Comparison of ENCODE assay signal across 26 mouse cellular contexts in genomic region chr2:72143413-72143812, GRCm38 (mm10).
A peak's percentile ranks its signal among the peaks of the same experiment; 100 is the strongest.
DNase-seq lines count a peak whose midpoint lies in the region; ATAC-seq and TF ChIP-seq lines count a peak whose summit lies in the region.
"Had no signal": no experiment of that assay in that cellular context is flagged by ENCODE, and none has a peak within 500 bp of the region (broad histone marks: within the 10 kb centered on the region; RNA-seq: fewer than 3 reads in every experiment).

No protein-coding gene starts in this region.

- no peak for ATAC-seq in limb, embryonic 13.5 days (ENCODE audit: low FRiP score, low read depth)
- no peak for ATAC-seq in forebrain, embryonic 14.5 days
- ATAC-seq: activated CD4-positive, CD25-positive, alpha-beta regulatory T cell, adult 4 months; CD4-positive, CD25-positive, alpha-beta regulatory T cell, adult 4 months; forebrain, embryonic 15.5 days; Patski had no signal

- 0 out of 2 replicates have a peak overlapping the region, but pooled peaks have one; percentile 22 for H3K27ac ChIP-seq in limb, embryonic 13.5 days
- H3K27ac ChIP-seq in limb, embryonic 10.5 days: no peak overlapping the region
- peak overlapping the region; percentile 37; the same call in 1 of the 2 replicates for H3K27ac ChIP-seq in spleen, adult 2 months (ENCODE audit: insufficient read depth, low read length)
- no peak overlapping the region for H3K27ac ChIP-seq in forebrain, embryonic 14.5 days (ENCODE audit: low read depth, low read length)
- H3K27ac ChIP-seq: embryonic facial prominence, embryonic 10.5 days; embryonic facial prominence, embryonic 12.5 days; forebrain, embryonic 10.5 days; forebrain, embryonic 12.5 days; forebrain, embryonic 15.5 days had no signal

- H3K4me2 ChIP-seq in limb, embryonic 13.5 days (replicated peaks): no peak overlapping the region
- H3K4me2 ChIP-seq in forebrain, embryonic 14.5 days (ENCODE audit: low read length): no peak overlapping the region
- H3K4me2 ChIP-seq: embryonic facial prominence, embryonic 12.5 days; forebrain, embryonic 12.5 days; forebrain, embryonic 15.5 days had no signal

- DNase-seq in heart, adult 11 months: peak; percentile 23
- no peak for DNase-seq in heart, adult 18-20 months
- no peak for DNase-seq in limb, embryonic 10.5 days (ENCODE audit: low spot score)
- no peak for DNase-seq in spleen, adult 2 months (ENCODE audit: low read depth in 1 of 2, low spot score in 2 of 2)
- DNase-seq in spleen, adult 12 weeks (ENCODE audit: low spot score): no peak
- DNase-seq in forebrain, embryonic 14.5 days (ENCODE audit: low spot score): no peak
- DNase-seq: adrenal gland, adult 8-10 months; adrenal gland, postnatal 14 days; adrenal gland, postnatal 36 days; B cell, adult 2 months; cerebellum, adult 11-12 months; cerebellum, adult 2 months; cerebellum, adult 9-10 months; cerebellum, postnatal 10 days; cerebellum, postnatal 25 days had no signal

- H3K27me3 ChIP-seq in limb, embryonic 13.5 days: no peaks in the 10 kb centered on the region
- H3K27me3 ChIP-seq in limb, embryonic 10.5 days (ENCODE audit: low read depth, poor library complexity, severe bottlenecking): peaks cover 10% of the 10 kb centered on the region; the same call in 1 of the 2 replicates
- H3K27me3 ChIP-seq in spleen, adult 2 months (ENCODE audit: control insufficient read depth, insufficient read depth, low read length): no peaks in the 10 kb centered on the region
- no peaks in the 10 kb centered on the region for H3K27me3 ChIP-seq in forebrain, embryonic 14.5 days (replicated peaks; ENCODE audit: control insufficient read depth, insufficient read depth, low read length)
- H3K27me3 ChIP-seq: CH12.LX; embryonic facial prominence, embryonic 12.5 days; forebrain, embryonic 15.5 days; Patski had no signal

- peaks cover 22% of the 10 kb centered on the region for H3K4me1 ChIP-seq in limb, embryonic 13.5 days
- peaks cover 11% of the 10 kb centered on the region for H3K4me1 ChIP-seq in limb, embryonic 10.5 days
- H3K4me1 ChIP-seq in spleen, adult 2 months (ENCODE audit: control insufficient read depth, insufficient read depth, insufficient read length): peaks cover 14% of the 10 kb centered on the region; the same call in 1 of the 2 replicates
- peaks cover 3% of the 10 kb centered on the region; the same call in 1 of the 2 replicates for H3K4me1 ChIP-seq in forebrain, embryonic 14.5 days (ENCODE audit: control insufficient read depth, insufficient read depth, low read length)
- H3K4me1 ChIP-seq: embryonic facial prominence, embryonic 12.5 days; forebrain, embryonic 12.5 days had no signal

- TF ChIP-seq POLR2A in spleen, adult 2 months (IDR thresholded peaks at IDR 0.05; ENCODE audit: low read depth, low read length): no peak

- WGBS in limb, embryonic 13.5 days: 86% methylated on average over 9 of the region's 9 CpGs
- 93% methylated on average over 9 of the region's 9 CpGs for WGBS in limb, embryonic 10.5 days
- 95% methylated on average over 9 of the region's 9 CpGs for WGBS in spleen, adult 2 months
- WGBS in forebrain, embryonic 14.5 days: 82% methylated on average over 9 of the region's 9 CpGs

- no peak overlapping the region for H3K4me3 ChIP-seq in limb, embryonic 13.5 days
- H3K4me3 ChIP-seq in limb, embryonic 10.5 days: no peak overlapping the region
- no peak overlapping the region for H3K4me3 ChIP-seq in spleen, adult 2 months (ENCODE audit: extremely low read depth, insufficient read depth, insufficient read length)
- H3K4me3 ChIP-seq in forebrain, embryonic 14.5 days (ENCODE audit: low read depth, low read length): no peak overlapping the region
- H3K4me3 ChIP-seq: embryonic facial prominence, embryonic 10.5 days; embryonic facial prominence, embryonic 12.5 days; forebrain, embryonic 10.5 days; forebrain, embryonic 12.5 days; forebrain, embryonic 15.5 days had no signal

- H3K36me3 ChIP-seq in limb, embryonic 13.5 days: no peaks in the 10 kb centered on the region
- H3K36me3 ChIP-seq in limb, embryonic 10.5 days: no peaks in the 10 kb centered on the region
- H3K36me3 ChIP-seq in spleen, adult 2 months (ENCODE audit: control insufficient read depth, insufficient read depth, low read length): no peaks in the 10 kb centered on the region
- no peaks in the 10 kb centered on the region for H3K36me3 ChIP-seq in forebrain, embryonic 14.5 days (ENCODE audit: control insufficient read depth, insufficient read depth, low read length)
- H3K36me3 ChIP-seq: embryonic facial prominence, embryonic 10.5 days; embryonic facial prominence, embryonic 12.5 days; forebrain, embryonic 10.5 days; forebrain, embryonic 12.5 days; forebrain, embryonic 15.5 days; G1E had no signal

- H3K9ac ChIP-seq in limb, embryonic 13.5 days: no peak overlapping the region
- no peak overlapping the region for H3K9ac ChIP-seq in forebrain, embryonic 14.5 days (ENCODE audit: low read length)
- H3K9ac ChIP-seq: embryonic facial prominence, embryonic 12.5 days; forebrain, embryonic 12.5 days; forebrain, embryonic 15.5 days had no signal

- no peaks in the 10 kb centered on the region for H3K9me3 ChIP-seq in limb, embryonic 13.5 days
- H3K9me3 ChIP-seq in limb, embryonic 10.5 days (replicated peaks): no peaks in the 10 kb centered on the region
- no peaks in the 10 kb centered on the region for H3K9me3 ChIP-seq in forebrain, embryonic 14.5 days (replicated peaks; ENCODE audit: control insufficient read depth, low read length)
- H3K9me3 ChIP-seq: embryonic facial prominence, embryonic 10.5 days; embryonic facial prominence, embryonic 12.5 days; forebrain, embryonic 10.5 days; forebrain, embryonic 12.5 days; forebrain, embryonic 15.5 days; G1E had no signal

- TF ChIP-seq CTCF in spleen, adult 2 months (IDR thresholded peaks at IDR 0.05; ENCODE audit: extremely low read depth, insufficient read depth, insufficient read length, insufficient replicate concordance): no peak

Comparison
In these comparisons a context has a peak if more than half of its experiments do, and no peak if none do; other contexts are left out.
1. H3K27ac ChIP-seq: peak in limb, embryonic 13.5 days (single experiment) and spleen, adult 2 months (single experiment); none in limb, embryonic 10.5 days (single experiment) and forebrain, embryonic 14.5 days (single experiment).